Mouse (Mus musculus) ES-Bruce4 (cell line): Measurements from ENCODE around the gene 6430571L13Rik.

Experiments used
- CTCF ChIP-seq: IDR thresholded peaks from one replicate; pipeline ENCODE4 v1.8.1; 2011; ENCODE audit warnings: low read depth, low read length
- POLR2A ChIP-seq: IDR thresholded peaks from one replicate; pipeline ENCODE4 v1.8.1; 2011; ENCODE audit warnings: low read length; ENCODE audit not compliant: insufficient read depth

DNA sequence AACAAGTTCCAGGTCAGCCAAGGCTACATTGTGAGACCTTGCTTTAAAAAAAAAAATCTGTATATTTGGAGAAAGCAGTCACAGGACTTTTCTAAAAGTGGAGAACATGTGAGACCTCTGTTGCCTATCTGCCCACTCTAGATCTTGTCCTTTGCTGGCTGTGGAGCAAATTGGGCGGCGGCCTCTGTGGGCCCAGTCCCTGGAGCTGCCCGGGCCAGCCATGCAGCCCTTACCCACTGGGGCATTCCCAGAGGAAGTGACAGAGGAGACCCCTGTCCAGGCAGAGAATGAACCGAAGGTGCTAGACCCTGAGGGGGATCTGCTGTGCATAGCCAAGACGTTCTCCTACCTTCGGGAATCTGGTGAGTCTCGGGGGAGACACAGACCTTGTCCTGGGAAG is 40.6 kb upstream of the 6430571L13Rik start:
- TF ChIP-seq CTCF (no peak), POLR2A (no peak)
